Mouse (Mus musculus) T-cell, adult 2 months (primary cell): ENCODE measurements around the gene Zmiz1.

Experiments
- DNase-seq: peaks from one replicate; pipeline ENCODE4 v3.0.0; 2022; ENCODE audit warnings: low spot score

Zmiz1 gene

DNA sequence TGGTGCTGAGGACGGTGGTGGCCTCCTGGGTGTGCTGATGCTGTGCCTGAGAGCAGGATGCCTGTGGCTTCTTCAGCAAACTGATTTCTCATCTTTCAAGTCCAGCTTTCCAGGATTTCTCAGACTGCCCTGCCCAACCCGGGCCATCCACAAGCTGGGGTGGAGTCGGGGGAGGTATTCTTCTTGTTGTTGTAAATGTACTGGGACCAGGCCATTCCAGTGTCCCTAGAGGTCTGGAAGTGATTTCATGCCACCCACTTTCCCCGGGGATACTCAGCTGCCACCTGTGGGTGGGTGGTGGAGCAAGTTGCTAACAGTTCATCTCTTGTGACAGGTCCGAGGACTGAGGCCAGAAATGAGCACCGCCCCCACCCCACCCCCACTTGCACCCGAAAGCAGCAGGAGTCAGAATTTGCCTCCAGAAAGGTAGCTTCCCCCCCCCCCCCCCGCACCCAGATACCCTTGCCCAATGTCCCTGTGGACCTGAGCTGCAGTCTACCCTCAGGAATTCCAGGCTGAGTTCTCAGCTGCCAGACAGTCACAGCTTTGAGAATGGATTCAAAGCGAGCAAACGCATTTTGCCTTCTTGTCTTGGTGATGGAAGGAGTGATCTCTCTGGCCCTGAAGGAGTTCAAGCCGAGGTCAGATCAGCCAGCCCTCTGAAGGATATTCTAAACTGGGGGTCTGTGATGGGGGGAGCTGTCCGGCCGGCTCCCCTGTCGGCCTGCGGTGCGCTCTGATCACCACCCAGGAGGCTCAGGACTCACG lies 2.1 kb upstream of the Zmiz1 start:
- no peak for DNase-seq

- peak; percentile 81 for DNase-seq
Measured at GRCm38 (mm10) chr14:25457434-25457957, 1.5 kb upstream of the Zmiz1 start.

- DNase-seq = peak; percentile 49
Measured at GRCm38 (mm10) chr14:25458111-25459015, 622 bp upstream of the Zmiz1 start.

GRCm38 (mm10) chr14:25459394-25459997 lies 511 bp downstream of the Zmiz1 start:
- DNase-seq = peak; percentile 64

- DNase-seq = peak; percentile 58
Measured at GRCm38 (mm10) chr14:25459998-25460800, 1.2 kb downstream of the Zmiz1 start.

DNA sequence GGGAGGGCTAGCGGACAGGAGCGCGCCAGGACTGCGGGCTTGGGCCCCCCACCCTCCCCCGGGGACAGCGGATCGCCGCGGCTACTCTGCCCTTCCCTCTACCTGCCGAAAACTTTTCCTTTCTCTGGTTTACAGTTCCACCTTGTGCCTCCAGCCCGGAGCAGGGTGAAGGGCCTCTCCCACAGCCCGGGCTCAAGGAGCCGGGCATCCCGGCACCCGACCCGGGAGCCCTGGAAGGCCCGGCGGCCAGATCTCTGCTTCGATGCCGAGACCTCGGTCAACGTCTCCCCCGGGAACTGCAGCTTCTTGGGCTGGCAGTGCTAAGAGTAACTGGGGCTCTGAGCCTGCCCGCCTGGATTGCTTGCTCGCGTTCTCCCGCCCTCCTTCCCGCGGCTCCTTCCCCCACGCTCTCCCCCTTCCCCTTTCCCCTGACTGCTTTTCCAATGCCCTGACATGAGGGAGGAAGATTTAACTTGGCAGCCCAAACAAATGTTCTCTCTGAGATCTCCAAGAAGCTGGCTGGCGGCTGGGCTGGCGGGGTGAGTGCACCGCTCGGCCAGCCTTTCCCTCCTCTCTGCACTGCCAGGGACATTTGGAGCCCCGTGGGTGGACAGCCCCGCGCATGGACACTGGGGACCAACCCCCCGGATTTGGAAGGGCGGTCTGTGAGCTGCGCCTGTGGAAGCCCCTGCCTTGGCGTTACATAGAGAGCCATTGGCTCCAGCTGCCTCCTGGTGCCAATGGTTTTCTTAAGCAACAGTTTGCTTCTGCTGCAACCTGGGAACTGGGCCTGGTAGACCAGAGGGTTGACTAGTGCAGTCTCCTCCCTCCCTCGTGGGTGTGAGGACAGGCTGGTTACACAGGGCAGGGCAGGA lies 2.1 kb downstream of the Zmiz1 start:
- no peak for DNase-seq

GRCm38 (mm10) chr14:25461676-25462385 lies 2.8 kb downstream of the Zmiz1 start:
- no peak for DNase-seq

GRCm38 (mm10) chr14:25462975-25463374 lies 4.0 kb downstream of the Zmiz1 start:
- no peak for DNase-seq

GRCm38 (mm10) chr14:25463919-25464318 lies 4.9 kb downstream of the Zmiz1 start:
- DNase-seq = no peak

- no peak for DNase-seq
Measured at GRCm38 (mm10) chr14:25464611-25465307, 5.8 kb downstream of the Zmiz1 start.

DNA sequence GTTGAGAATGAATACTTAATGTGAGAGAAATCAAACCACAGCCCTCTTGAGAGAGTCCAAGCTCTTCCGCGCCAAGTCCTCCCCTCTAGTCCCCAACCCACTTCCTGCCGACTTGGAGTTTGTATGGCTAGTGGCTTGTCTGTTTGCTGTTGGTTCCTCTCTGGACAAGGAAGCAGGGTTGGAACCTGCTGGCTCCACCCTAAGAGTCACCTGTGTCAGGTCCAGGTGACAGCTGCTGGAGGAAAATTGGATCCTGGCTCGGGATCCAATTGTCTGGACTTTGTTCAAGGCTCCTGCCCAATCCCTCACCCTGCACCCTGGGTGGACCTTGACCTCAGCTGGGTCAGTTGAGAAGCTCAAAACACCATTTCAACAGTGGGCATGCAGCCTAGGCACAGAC lies 7.4 kb downstream of the Zmiz1 start:
- peak; percentile 32 for DNase-seq

DNA sequence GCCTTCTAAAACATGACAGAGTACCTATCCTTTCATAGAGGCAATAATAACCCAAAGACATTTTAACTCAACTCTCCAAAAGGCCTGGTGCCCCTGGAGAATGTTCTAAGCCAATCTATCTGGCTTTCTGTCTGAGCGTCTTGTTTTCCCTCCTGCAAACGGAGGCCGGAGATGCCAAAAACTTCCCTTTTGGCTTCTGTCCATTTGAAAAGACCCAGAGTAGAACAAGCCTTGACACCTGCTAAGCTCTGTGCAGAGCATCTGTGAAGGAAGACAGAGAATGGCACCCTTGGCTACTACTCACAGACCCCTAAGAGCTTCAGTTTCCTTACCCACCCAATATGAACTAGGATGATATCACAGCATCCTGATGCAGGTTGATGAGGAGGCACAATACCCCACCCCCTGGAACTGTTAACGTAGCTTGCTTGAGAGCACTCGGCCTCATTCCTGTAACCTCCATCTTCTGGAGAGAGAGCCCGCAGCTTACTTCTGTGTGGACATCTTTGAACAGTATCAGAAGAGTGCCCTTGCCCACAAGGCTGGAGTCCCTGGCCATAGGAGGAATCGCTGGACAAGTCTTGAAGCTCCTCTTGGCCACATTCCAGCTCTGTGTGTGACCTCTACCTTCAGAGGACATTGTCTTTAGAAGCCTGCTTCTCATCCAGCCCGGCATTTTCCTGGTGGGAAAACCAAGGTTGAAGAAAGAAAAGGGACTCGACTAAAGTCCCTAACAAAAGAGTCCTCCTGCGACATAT lies 9.1 kb downstream of the Zmiz1 start:
- DNase-seq = no peak

DNA sequence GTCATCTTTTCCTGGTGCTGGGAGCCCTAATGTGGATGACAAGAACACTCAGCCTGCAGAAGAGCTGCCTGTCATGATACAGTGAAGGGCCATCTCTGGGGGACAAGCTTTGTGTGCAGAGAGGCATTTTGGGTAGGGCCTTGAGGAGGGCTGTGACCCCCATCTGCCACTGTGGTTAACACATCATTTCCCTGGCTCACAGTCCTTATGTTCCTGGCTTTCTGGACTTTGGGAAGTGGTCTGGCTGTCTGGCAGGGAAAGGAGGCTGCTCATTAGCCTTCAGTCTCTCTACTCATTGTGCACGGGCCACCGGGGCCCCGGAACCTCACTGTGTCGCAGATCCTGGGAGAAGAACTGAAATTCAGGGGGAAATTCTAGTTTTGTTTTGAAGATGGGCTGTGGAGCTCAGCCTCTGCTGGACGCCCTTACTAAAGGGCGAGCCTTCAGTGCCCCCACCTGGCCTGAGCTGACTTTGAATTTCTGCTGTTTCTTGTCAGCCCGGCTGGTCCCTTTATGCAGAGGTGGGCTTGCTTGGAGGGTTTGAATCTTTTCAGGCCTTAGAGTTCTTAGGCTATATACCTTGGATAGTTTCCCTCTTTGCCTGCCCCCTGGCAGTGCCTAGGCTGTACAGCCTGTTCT lies 10.0 kb downstream of the Zmiz1 start:
- DNase-seq = no peak

GRCm38 (mm10) chr14:25470224-25470805 lies 11.3 kb downstream of the Zmiz1 start:
- no peak for DNase-seq

DNA sequence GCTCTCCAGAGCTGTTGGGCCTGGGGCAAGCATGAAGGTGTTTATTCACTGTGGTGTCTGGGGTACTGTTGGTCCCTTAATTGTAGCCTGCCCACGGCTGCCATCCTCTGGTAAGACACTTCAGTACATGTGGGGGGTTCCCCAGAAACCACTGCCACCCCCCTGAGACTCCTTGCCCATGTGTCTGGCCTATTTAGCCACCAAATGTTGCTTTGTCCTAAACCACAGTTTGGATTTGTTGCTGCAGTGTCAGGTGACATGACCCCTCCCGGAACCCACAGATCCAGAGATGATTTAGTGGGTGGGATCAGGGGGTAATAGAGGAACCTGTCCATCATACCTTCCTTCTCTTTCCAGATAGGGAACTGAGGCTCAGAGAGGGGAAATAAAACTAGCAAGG lies 12.1 kb downstream of the Zmiz1 start:
- DNase-seq = no peak

DNA sequence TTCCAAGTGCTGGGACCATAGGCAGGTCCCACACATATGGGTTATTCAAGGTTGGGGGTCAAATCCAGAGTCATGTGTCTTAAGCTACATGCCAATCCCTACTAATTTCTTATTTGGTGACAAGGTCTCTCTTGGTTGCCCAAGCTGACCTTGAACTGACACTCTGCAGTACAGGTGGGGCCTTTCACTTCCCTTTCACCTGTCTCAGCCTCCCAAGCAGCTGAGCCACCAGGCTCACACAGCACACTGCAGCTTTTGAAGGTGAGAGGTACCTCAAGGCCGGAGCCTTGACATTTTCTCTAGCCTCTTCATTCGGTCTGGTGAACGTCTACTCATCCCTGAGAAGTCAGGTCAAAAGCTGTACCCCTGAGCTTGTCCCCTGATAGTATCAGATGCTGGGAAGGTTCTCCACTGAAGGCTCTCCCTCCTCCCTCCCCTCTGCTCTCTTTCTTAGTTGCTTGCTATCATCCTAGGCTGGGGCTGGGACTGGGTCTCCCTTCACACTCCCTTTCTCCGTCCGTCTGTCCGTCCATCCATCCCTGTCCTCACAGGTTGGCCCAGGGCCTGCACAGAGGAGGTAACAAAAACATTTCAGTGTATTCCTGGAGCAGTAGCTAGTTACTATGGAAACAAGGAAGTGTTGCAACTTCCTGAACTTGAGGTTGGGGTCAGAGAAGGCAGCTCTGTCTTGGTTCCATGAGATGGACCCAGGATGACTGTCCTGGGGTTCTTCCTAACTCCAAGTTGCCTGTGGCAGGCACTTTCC lies 13.3 kb downstream of the Zmiz1 start:
- no peak for DNase-seq
